Mouse (Mus musculus) liver, embryonic 16.5 days (tissue): ENCODE results near the gene Crb1. TPM values are rescaled to one million over a fixed set of nuclear protein-coding genes. Genes with fewer than 3 reads are reported as not detected.
A peak's percentile ranks its signal among the peaks of the same experiment; 100 is the strongest.
"Not testable (repeated sequence)": the region's sequence is repeated elsewhere in the genome, so short reads cannot be mapped to it uniquely, and the experiment has no call there.

Source experiments
- ATAC-seq: fragments of 200-750 bp; cut with Nextera tagmentation; 2 replicates; pipeline ENCODE4 v1.8.0; 2017; ENCODE audit warnings: low read depth, mild to moderate bottlenecking, moderate number of reproducible peaks, moderate library complexity
- H3K27ac ChIP-seq: fragments of 300-500 bp; sonication (generic); 2 replicates; pipeline ENCODE4 v1.5.1; 2014; ENCODE audit warnings: mild to moderate bottlenecking, low read length
- H3K27me3 ChIP-seq: fragments of 300-500 bp; sonication (generic); 2 replicates; pipeline ENCODE4 v1.6.1; 2014; ENCODE audit warnings: low read depth, low read length, mixed read lengths; ENCODE audit not compliant: control insufficient read depth, insufficient read depth
- H3K36me3 ChIP-seq: fragments of 300-500 bp; sonication (generic); 2 replicates; pipeline ENCODE4 v1.6.1; 2014; ENCODE audit warnings: mild to moderate bottlenecking; ENCODE audit not compliant: control insufficient read depth, insufficient read depth
- H3K4me1 ChIP-seq: fragments of 300-500 bp; sonication (generic); 2 replicates; pipeline ENCODE4 v1.6.1; 2014; ENCODE audit warnings: low read depth, low read length, mixed read lengths; ENCODE audit not compliant: control insufficient read depth
- H3K4me2 ChIP-seq: fragments of 300-500 bp; sonication (generic); 2 replicates; pipeline ENCODE4 v1.6.1; 2014; ENCODE audit warnings: low read depth, low read length, mixed read lengths
- H3K4me3 ChIP-seq: fragments of 300-500 bp; sonication (generic); 2 replicates; pipeline ENCODE4 v1.5.1; 2014; ENCODE audit warnings: low read depth, mild to moderate bottlenecking, low read length
- H3K9ac ChIP-seq: fragments of 300-500 bp; sonication (generic); 2 replicates; pipeline ENCODE4 v1.6.1; 2014; ENCODE audit warnings: low read depth, low read length
- H3K9me3 ChIP-seq: fragments of 300-500 bp; sonication (generic); replicated peaks from 2 replicates; pipeline ENCODE4 v1.6.1; 2016; ENCODE audit warnings: low read length; ENCODE audit not compliant: control insufficient read depth
- WGBS: fragments of 180-500 bp; shearing (Covaris S2); extraction: QIAGEN DNeasy Blood & Tissue Kit; methylation state at CpG from one replicate; pipeline ENCODE4 v1.1.7; 2014; ENCODE audit not compliant: insufficient replicate concordance; 5-methylcytosine and 5-hydroxymethylcytosine counted together
- polyA plus RNA-seq: library from polyadenylated mRNA; unstranded; fragments of >200 nt; fragmentation: Nextera tagmentation; extraction: Ambion mirVana; gene quantifications from 2 replicates; pipeline ENCODE4 v1.2.1, GENCODE M21; 2015

The Crb1 gene
- polyA plus RNA-seq, 1 experiment from 2014 or later: not detected

GRCm38 (mm10) chr1:139302519-139302918 lies 74.4 kb downstream of the Crb1 start:
- not testable (repeated sequence) for H3K27ac ChIP-seq, H3K27me3 ChIP-seq, H3K9me3 ChIP-seq, H3K4me2 ChIP-seq, H3K4me3 ChIP-seq, ATAC-seq, H3K4me1 ChIP-seq, H3K9ac ChIP-seq, H3K36me3 ChIP-seq

GRCm38 (mm10) chr1:139301830-139302229 lies 75.1 kb downstream of the Crb1 start:
- Histone ChIP-seq H3K4me1 (no peaks in the 10 kb centered on the region), H3K36me3 (no peaks in the 10 kb centered on the region), H3K27me3 (no peaks in the 10 kb centered on the region), H3K9ac (no peak overlapping the region), H3K4me2 (no peak overlapping the region), H3K4me3 (no peak overlapping the region), H3K27ac (no peak overlapping the region), H3K9me3 (no peaks in the 10 kb centered on the region)
- ATAC-seq: no peak
- 70% methylated on average over 5 of the region's 5 CpGs for WGBS

DNA sequence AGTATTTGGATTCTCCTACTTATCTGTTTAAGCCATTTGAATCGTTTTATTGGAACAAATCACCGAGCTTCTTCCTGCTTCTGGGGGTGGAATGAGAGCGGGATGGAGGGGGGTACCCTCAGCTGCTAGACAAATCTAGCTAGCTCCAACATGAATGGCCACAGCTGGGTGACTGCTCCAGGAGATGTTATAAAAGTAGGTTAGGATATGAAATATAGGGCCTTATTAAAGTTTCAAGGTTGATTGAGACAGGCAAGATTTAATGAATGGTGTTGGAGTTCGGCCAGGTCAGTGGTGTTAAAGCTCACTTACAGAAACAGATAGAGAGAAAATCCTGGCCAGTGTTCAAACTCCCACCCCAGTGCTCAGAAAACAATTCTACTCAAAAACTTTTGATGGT lies 84.9 kb downstream of the Crb1 start:
- no peak for ATAC-seq
- Histone ChIP-seq H3K27me3 (no peaks in the 10 kb centered on the region), H3K4me2 (no peak overlapping the region), H3K4me3 (no peak overlapping the region), H3K4me1 (no peaks in the 10 kb centered on the region), H3K36me3 (no peaks in the 10 kb centered on the region), H3K9ac (no peak overlapping the region), H3K9me3 (no peaks in the 10 kb centered on the region), H3K27ac (no peak overlapping the region)
- 62% methylated on average over 4 of the region's 4 CpGs for WGBS

DNA sequence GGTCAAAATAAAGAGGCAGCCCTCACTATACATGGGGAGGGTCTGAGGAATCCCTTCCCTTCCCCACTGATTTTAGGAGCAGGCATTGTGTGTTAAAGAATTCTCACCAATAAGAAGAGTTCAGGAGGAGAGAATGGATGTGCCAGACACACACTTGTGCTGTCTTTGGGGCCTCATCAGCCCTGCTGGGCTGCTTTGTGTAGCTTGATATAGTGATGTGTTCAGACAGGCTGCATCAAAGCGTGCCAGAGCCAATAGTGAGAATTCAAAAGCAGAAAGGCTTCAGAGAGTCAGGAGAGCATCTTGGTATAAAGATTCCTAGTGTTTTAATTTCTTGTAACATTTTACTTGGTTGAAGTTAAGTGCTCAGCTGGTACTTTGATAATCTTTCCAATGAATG lies 85.3 kb downstream of the Crb1 start:
- no peaks in the 10 kb centered on the region for H3K27me3 ChIP-seq
- no peaks in the 10 kb centered on the region for H3K9me3 ChIP-seq
- no peak overlapping the region for H3K4me2 ChIP-seq
- H3K27ac ChIP-seq: no peak overlapping the region
- ATAC-seq: no peak
- WGBS: 49% methylated on average over 1 of the region's 1 CpGs
- H3K4me1 ChIP-seq: no peaks in the 10 kb centered on the region
- H3K9ac ChIP-seq: no peak overlapping the region
- no peaks in the 10 kb centered on the region for H3K36me3 ChIP-seq
- no peak overlapping the region for H3K4me3 ChIP-seq

GRCm38 (mm10) chr1:139276619-139277320 lies 100.1 kb downstream of the Crb1 start:
- H3K27ac ChIP-seq: peak overlapping the region; percentile 10; the same call in 1 of the 2 replicates

GRCm38 (mm10) chr1:139267844-139268243 lies 109.1 kb downstream of the Crb1 start:
- Histone ChIP-seq H3K36me3 (no peaks in the 10 kb centered on the region), H3K27ac (no peak overlapping the region), H3K27me3 (no peaks in the 10 kb centered on the region), H3K4me3 (no peak overlapping the region), H3K4me1 (no peaks in the 10 kb centered on the region), H3K9ac (no peak overlapping the region), H3K9me3 (no peaks in the 10 kb centered on the region), H3K4me2 (no peak overlapping the region)
- ATAC-seq: no peak
- 16% methylated on average over 6 of the region's 6 CpGs for WGBS

More at GRCm38 (mm10) chr1:139276619-139277320, 100.1 kb downstream of the Crb1 start:
- ATAC-seq: peak; percentile 96
- no peaks in the 10 kb centered on the region for H3K36me3 ChIP-seq
- no peaks in the 10 kb centered on the region for H3K27me3 ChIP-seq
- 53% methylated on average over 4 of the region's 4 CpGs for WGBS
- no peak overlapping the region for H3K4me2 ChIP-seq
- no peaks in the 10 kb centered on the region for H3K9me3 ChIP-seq
- H3K4me1 ChIP-seq: no peaks in the 10 kb centered on the region
- H3K4me3 ChIP-seq: no peak overlapping the region
- no peak overlapping the region for H3K9ac ChIP-seq

DNA sequence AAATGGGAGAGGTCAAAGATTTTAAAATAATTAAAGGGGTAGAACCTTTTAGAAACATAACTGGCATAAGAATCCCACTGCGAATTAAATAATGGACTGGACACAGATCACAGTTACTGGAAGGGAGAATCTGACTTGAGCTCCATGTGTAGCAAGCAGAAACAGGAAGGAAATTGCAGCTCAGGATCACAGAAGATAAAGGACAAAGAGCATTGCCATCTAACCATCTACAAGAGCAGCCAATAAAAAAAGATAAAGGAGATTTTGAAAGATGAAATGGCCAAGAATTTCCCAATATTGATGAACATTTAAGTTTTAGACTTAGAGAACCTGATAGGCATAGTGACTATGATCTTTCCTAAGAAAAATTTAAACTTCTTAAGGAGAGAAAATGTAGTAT lies 112.7 kb downstream of the Crb1 start:
- Histone ChIP-seq H3K4me2 (no peak overlapping the region), H3K27ac (no peak overlapping the region), H3K4me1 (no peaks in the 10 kb centered on the region), H3K4me3 (no peak overlapping the region), H3K9ac (no peak overlapping the region), H3K9me3 (no peaks in the 10 kb centered on the region), H3K36me3 (no peaks in the 10 kb centered on the region), H3K27me3 (no peaks in the 10 kb centered on the region)
- no peak for ATAC-seq
- WGBS: 53% methylated on average over 1 of the region's 1 CpGs

GRCm38 (mm10) chr1:139263158-139263557 lies 113.7 kb downstream of the Crb1 start:
- Histone ChIP-seq H3K9me3 (no peaks in the 10 kb centered on the region), H3K4me1 (no peaks in the 10 kb centered on the region), H3K4me3 (no peak overlapping the region), H3K4me2 (no peak overlapping the region), H3K9ac (no peak overlapping the region), H3K27me3 (no peaks in the 10 kb centered on the region), H3K27ac (no peak overlapping the region), H3K36me3 (no peaks in the 10 kb centered on the region)
- ATAC-seq: no peak
- 20% methylated on average over 1 of the region's 1 CpGs for WGBS

DNA sequence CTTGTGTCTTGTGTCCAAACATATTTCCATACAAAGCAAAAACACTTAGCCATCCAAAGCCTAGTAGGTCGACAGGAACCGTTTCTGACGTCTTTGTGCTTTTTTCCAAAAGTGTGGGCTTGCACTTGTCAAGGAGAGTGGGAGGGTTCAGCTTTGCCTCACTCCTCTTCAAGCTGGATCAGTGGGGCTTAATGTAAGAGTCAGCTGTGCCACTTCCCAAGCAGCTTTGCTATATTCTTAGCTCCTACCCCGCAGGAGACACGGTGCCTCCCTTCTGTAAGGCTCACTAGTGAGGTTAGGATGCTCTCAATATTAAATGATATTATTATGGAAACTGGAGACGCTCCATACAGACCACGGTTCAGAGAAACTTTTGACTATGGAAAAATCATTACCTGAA lies 121.3 kb downstream of the Crb1 start:
- WGBS: 58% methylated on average over 7 of the region's 7 CpGs
- Histone ChIP-seq H3K9ac (no peak overlapping the region), H3K4me3 (no peak overlapping the region), H3K4me1 (no peaks in the 10 kb centered on the region), H3K36me3 (no peaks in the 10 kb centered on the region), H3K4me2 (no peak overlapping the region), H3K27me3 (no peaks in the 10 kb centered on the region), H3K9me3 (no peaks in the 10 kb centered on the region), H3K27ac (no peak overlapping the region)
- no peak for ATAC-seq
